Mouse (Mus musculus): ENCODE measurements around the gene Ryr2. TPM values are rescaled to one million over a fixed set of nuclear protein-coding genes. Genes with fewer than 3 reads are reported as not detected.
"Not testable (repeated sequence)": the region's sequence is repeated elsewhere in the genome, so short reads cannot be mapped to it uniquely, and the experiment has no call there.

The Ryr2 gene
- polyA plus RNA-seq, 1 experiment from 2014 or later, result not detected

GRCm38 (mm10) chr13:11636383-11636782, 470.4 kb downstream of the Ryr2 start:
- no peak for TF ChIP-seq CTCF (IDR thresholded peaks at IDR 0.05)
- ChIA-PET POLR2A (no interaction called here), CTCF (interaction anchor here (1.3 kb wide), 1 partner anchor 25 kb away, joined by 3 read pairs; no protein-coding TSS in a partner anchor)
- no peak for DNase-seq (ENCODE audit: low read depth, low spot score)
- no peaks in the 10 kb centered on the region for H3K27me3 ChIP-seq
- no peak for ATAC-seq
- in situ Hi-C loops (cut with MboI; ENCODE audit: low pct_unique_long_range_greater_than_20kb), result no loop called here

GRCm38 (mm10) chr13:11624513-11624912, 482.2 kb downstream of the Ryr2 start:
- TF ChIP-seq CTCF (IDR thresholded peaks at IDR 0.05), result no peak
- ATAC-seq (no peak), DNase-seq (ENCODE audit: low read depth, low spot score) (no peak)
- ChIA-PET POLR2A (no interaction called here), CTCF (no interaction called here)
- in situ Hi-C loops (cut with MboI; ENCODE audit: low pct_unique_long_range_greater_than_20kb), result no loop called here
- H3K27me3 ChIP-seq, result peaks cover 4% of the 10 kb centered on the region

DNA sequence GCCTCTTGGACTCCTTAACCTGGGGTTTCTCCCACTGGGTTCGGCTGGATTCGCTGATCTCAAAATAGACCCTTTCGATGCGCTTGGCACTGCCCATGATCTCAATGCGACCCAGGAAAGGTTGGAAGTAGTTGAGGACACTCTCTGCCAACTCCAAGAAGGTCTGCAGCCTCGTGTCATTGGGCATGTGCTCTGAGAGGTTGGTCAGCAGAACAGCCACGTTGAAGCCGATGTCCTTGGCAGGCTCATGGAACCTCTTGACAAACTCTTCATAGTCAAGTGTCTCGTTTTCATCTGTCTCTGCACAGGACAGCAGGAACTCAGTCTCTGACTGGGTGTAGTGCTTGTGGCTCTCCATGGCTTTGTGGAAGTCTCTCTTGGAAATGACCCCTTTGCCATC, 511.3 kb downstream of the Ryr2 start:
- ATAC-seq (no peak), DNase-seq (ENCODE audit: low read depth, low spot score) (no peak)
- CTCF ChIA-PET, result no interaction called here
- no peaks in the 10 kb centered on the region for H3K27me3 ChIP-seq
- in situ Hi-C loops (cut with MboI; ENCODE audit: low pct_unique_long_range_greater_than_20kb), result no loop called here
- no peak for TF ChIP-seq CTCF (IDR thresholded peaks at IDR 0.05)
- POLR2A ChIA-PET, result no interaction called here

- POLR2A ChIA-PET, result no interaction called here
Observed at GRCm38 (mm10) chr13:11585283-11585682, 521.5 kb downstream of the Ryr2 start.

DNA sequence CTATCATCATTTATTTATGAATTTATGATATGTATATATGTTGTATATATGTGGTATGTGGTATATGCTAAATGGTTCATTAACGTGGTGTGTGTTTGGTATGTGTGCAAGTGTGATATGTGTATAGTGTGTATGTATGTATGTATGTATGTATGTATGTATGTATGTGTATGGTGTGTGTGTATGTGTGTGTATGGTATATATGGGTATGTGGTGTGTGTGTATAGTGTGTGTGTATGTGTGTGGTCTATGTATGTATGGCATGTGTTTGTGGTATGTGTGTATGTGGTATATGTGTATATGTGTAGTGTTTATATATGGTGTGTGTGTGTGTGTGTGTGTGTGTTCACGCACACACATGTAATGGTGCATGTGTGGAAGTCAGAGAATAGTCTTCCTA, 534.2 kb downstream of the Ryr2 start:
- no peak for ATAC-seq
- no peak for TF ChIP-seq CTCF (IDR thresholded peaks at IDR 0.05)
- CTCF ChIA-PET, result no interaction called here

More at GRCm38 (mm10) chr13:11585283-11585682, 521.5 kb downstream of the Ryr2 start:
- ATAC-seq (no peak), DNase-seq (ENCODE audit: low read depth, low spot score) (no peak)
- TF ChIP-seq CTCF (IDR thresholded peaks at IDR 0.05), result no peak
- CTCF ChIA-PET, result no interaction called here
- H3K27me3 ChIP-seq, result no peaks in the 10 kb centered on the region
- in situ Hi-C loops (cut with MboI; ENCODE audit: low pct_unique_long_range_greater_than_20kb), result no loop called here

DNA sequence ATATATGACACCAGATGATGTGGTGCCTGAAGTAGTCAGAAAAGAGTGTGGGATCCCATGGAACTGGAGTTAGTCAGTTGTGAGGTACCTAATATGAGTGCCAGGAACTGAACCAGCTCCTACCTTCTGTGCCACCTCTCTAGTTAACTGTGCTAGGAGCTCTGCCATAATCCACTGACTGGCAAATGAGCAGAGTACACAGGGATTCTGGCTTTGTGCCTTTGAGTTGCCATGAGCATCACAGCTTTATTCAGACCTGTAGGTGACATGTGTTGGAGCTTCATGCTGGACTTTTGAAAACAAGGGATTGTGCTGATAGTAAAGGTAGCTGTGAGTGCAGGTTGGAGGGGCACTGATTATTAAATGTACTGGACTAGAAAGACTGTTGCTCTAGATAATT, 539.4 kb downstream of the Ryr2 start:
- DNase-seq (ENCODE audit: low read depth, low spot score) (no peak), ATAC-seq (no peak)
- H3K27me3 ChIP-seq, result no peaks in the 10 kb centered on the region
- ChIA-PET CTCF (no interaction called here), POLR2A (no interaction called here)
- TF ChIP-seq CTCF (IDR thresholded peaks at IDR 0.05), result no peak
- in situ Hi-C loops (cut with MboI; ENCODE audit: low pct_unique_long_range_greater_than_20kb), result no loop called here

More for the DNA sequence above, 534.2 kb downstream of the Ryr2 start:
- in situ Hi-C loops (cut with MboI; ENCODE audit: low pct_unique_long_range_greater_than_20kb), result no loop called here
- DNase-seq (ENCODE audit: low read depth, low spot score), result no peak
- POLR2A ChIA-PET, result no interaction called here
- no peaks in the 10 kb centered on the region for H3K27me3 ChIP-seq

GRCm38 (mm10) chr13:11566486-11566885, 540.3 kb downstream of the Ryr2 start:
- H3K27me3 ChIP-seq, result no peaks in the 10 kb centered on the region
- CTCF ChIA-PET, result no interaction called here
- ATAC-seq, result no peak
- DNase-seq (ENCODE audit: low read depth, low spot score), result no peak
- in situ Hi-C loops (cut with MboI; ENCODE audit: low pct_unique_long_range_greater_than_20kb), result no loop called here
- POLR2A ChIA-PET, result no interaction called here
- no peak for TF ChIP-seq CTCF (IDR thresholded peaks at IDR 0.05)

DNA sequence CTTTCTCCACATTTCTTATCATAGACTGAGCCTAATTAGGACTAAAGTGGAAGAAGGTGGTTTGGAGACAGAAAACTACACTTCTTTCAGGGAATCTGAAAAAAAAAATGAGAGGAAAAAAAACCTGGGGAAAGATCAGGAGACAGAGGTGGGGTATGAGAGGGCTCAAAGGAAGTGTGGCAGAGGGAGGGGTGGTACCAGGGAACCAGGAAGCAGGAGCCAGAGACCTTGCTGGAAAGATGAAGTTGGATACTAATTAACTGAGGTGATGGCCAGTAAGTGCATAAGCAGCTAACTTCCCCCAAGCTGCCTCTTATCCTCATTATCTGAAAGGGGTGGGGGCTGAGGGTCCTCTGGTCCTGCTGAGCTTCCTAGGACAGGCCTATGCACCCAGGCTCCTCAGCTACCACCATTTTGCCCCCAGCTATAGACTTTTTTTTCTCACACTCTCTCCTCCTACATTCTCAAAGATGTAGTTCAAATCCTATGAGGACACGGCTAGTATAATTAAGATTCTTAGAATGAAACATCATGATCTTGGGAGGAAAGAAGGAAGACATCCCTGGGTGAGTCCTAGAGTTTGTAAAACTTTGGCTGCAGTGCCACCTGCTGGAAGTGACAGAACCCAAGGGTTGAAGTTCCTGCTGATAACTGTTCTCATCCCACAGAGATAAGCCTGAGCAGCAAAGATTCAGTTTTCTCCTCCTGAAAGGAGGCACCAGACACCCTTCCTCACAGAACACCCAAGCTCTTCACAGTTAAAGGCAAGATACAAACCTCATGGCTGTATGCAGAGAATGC, 543.3 kb downstream of the Ryr2 start:
- POLR2A ChIA-PET, result no interaction called here
- H3K27me3 ChIP-seq, result no peaks in the 10 kb centered on the region
- CTCF ChIA-PET, result no interaction called here
- in situ Hi-C loops (cut with MboI; ENCODE audit: low pct_unique_long_range_greater_than_20kb), result no loop called here
- no peak for TF ChIP-seq CTCF (IDR thresholded peaks at IDR 0.05)
- ATAC-seq (no peak), DNase-seq (ENCODE audit: low read depth, low spot score) (no peak)

DNA sequence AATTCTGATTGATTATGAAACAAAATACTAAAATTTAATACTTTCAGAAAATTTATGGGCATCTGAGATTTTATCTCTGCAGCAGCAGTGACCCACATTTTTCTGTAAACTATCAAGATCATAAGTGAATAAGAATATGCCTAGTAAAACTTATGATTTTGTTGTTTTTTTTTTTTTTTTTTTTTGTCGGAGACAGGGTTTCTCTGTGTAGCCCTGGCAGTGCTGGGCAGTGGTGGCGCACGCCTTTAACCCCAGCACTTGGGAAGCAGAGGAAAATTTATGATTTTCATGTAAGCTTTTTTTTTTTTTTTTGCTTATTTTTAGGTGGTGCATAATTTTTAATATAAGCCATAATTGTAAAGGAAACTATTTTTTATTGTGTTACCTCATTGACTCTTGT, 557.1 kb downstream of the Ryr2 start:
- CTCF ChIA-PET, result no interaction called here
- no peak for ATAC-seq

GRCm38 (mm10) chr13:11549136-11549535, 557.6 kb downstream of the Ryr2 start:
- POLR2A ChIA-PET; H3K27me3 ChIP-seq; DNase-seq (ENCODE audit: low read depth, low spot score); ATAC-seq; in situ Hi-C loops (cut with MboI; ENCODE audit: low pct_unique_long_range_greater_than_20kb); CTCF ChIA-PET: not testable (repeated sequence)

More for the DNA sequence above, 557.1 kb downstream of the Ryr2 start:
- TF ChIP-seq CTCF (IDR thresholded peaks at IDR 0.05), result no peak
- DNase-seq (ENCODE audit: low read depth, low spot score), result no peak
- POLR2A ChIA-PET, result interaction anchor here (0.5 kb wide), 1 partner anchor 1197 kb away, joined by 3 read pairs; no protein-coding TSS in a partner anchor
- no peaks in the 10 kb centered on the region for H3K27me3 ChIP-seq
- in situ Hi-C loops (cut with MboI; ENCODE audit: low pct_unique_long_range_greater_than_20kb), result no loop called here

DNA sequence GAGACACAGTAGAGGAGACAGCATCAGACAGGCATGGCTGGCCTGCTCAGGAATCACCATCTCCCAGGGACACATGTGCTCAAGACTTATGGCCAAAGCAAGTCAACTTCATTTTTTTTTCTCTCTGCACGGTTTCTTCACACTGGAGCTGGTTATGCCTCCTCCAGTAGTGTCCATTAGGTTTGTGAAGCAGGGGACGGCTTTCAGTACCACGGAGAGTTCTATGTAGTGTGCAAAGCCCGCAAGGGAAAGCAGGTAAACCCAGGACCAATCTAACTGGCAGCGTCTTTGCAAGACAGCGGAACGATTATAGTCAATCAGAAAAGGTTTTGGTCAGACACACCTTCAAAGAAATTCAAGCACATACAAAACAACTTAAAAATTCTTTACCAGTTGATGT, 560.9 kb downstream of the Ryr2 start:
- ATAC-seq (no peak), DNase-seq (ENCODE audit: low read depth, low spot score) (no peak)
- TF ChIP-seq CTCF (IDR thresholded peaks at IDR 0.05), result no peak
- POLR2A ChIA-PET, result no interaction called here
- CTCF ChIA-PET, result no interaction called here
- in situ Hi-C loops (cut with MboI; ENCODE audit: low pct_unique_long_range_greater_than_20kb), result no loop called here
- H3K27me3 ChIP-seq, result no peaks in the 10 kb centered on the region

GRCm38 (mm10) chr13:11542546-11542945, 564.2 kb downstream of the Ryr2 start:
- in situ Hi-C loops (cut with MboI; ENCODE audit: low pct_unique_long_range_greater_than_20kb), result no loop called here

More at GRCm38 (mm10) chr13:11542546-11542945, 564.2 kb downstream of the Ryr2 start:
- DNase-seq (ENCODE audit: low read depth, low spot score) (no peak), ATAC-seq (no peak)
- POLR2A ChIA-PET, result no interaction called here
- TF ChIP-seq CTCF (IDR thresholded peaks at IDR 0.05), result no peak
- CTCF ChIA-PET, result no interaction called here
- H3K27me3 ChIP-seq, result no peaks in the 10 kb centered on the region

All from Patski (cell line).